Mouse (Mus musculus): Measurements from ENCODE around the gene Prok2.

DNA sequence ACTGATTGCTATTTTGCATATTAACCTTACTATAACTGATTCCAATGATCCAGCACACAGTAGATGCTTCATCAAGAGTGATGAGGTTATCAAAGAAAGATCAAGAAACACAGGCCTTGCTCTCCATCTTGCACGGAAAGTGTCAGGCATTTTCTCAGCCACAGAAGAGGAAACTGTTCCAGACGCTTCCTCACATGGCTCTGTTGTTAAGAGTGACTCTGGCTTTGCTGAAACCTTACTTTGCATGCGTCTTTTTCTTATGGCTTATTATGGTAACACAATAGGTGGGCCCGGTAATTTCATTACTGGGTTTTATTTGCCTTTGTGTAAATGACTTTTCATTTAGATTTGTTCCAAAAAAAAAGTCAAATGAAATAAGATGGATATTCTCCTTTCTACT is 5.7 kb upstream of the Prok2 start:
- no peak for TF ChIP-seq CTCF (IDR thresholded peaks at IDR 0.05; ENCODE audit: low read depth)
- TF ChIP-seq EP300 (IDR thresholded peaks at IDR 0.05; ENCODE audit: low read depth) = no peak
